Mouse (Mus musculus): Measurements from ENCODE around the gene Csnk2b. TPM values are rescaled to one million over a fixed set of nuclear protein-coding genes. Genes with fewer than 3 reads are reported as not detected.

Gene Csnk2b
- polyA plus RNA-seq, 3 experiments from 2014 or later: 246 to 346 (median 344) TPM

GRCm38 (mm10) chr17:35085208-35085865, 36.5 kb downstream of the Csnk2b start, which contains the start of gene Ly6g6f:
Ly6g6f (minus strand) TSS chr17:35085610.
- no peak for ATAC-seq

- ATAC-seq: no peak
These were observed 37.8 kb downstream of the Csnk2b start for GRCm38 (mm10) chr17:35083929-35084497.

GRCm38 (mm10) chr17:35082841-35083576, 38.8 kb downstream of the Csnk2b start:
- no peak for ATAC-seq

GRCm38 (mm10) chr17:35080710-35081109, 41.1 kb downstream of the Csnk2b start:
- ATAC-seq: no peak

- ATAC-seq: no peak
These were observed 41.6 kb downstream of the Csnk2b start for GRCm38 (mm10) chr17:35080248-35080647.

- ATAC-seq: no peak
These were observed 42.1 kb downstream of the Csnk2b start for GRCm38 (mm10) chr17:35079778-35080177.

- no peak for ATAC-seq
These were observed 44.0 kb downstream of the Csnk2b start, which contains the start of gene Ly6g6d for GRCm38 (mm10) chr17:35077786-35078233. Ly6g6d (minus strand) TSS chr17:35078065.

- ATAC-seq: no peak
These were observed 44.6 kb downstream of the Csnk2b start for GRCm38 (mm10) chr17:35077285-35077684.

- ATAC-seq: no peak
These were observed 45.2 kb downstream of the Csnk2b start, which contains the start of gene Ly6g6e for GRCm38 (mm10) chr17:35076507-35077176. Ly6g6e (plus strand) TSS chr17:35076902.

- ATAC-seq: no peak
These were observed 47.8 kb downstream of the Csnk2b start for GRCm38 (mm10) chr17:35074097-35074496.

- ATAC-seq: no peak
These were observed 50.4 kb downstream of the Csnk2b start for GRCm38 (mm10) chr17:35071454-35071853.

- no peak for ATAC-seq
These were observed 51.2 kb downstream of the Csnk2b start for GRCm38 (mm10) chr17:35070556-35071229.

GRCm38 (mm10) chr17:35068213-35068914, 53.5 kb downstream of the Csnk2b start:
- no peak for ATAC-seq

Other genes with a start within 250 kb of the Csnk2b start
- not detected for gene Zbtb12, start 242.6 kb downstream of the Csnk2b start, polyA plus RNA-seq (2017; shearing (Covaris generic))
- gene Gm20547, start 240.0 kb downstream of the Csnk2b start, polyA plus RNA-seq (2017; shearing (Covaris generic)): under 1 TPM in 1 of 3 experiments, not detected in 2; 0.26 TPM
- 1 to 10 TPM in 1 of 3 experiments, not detected in 2; 1.4 TPM for gene C2, start 223.8 kb downstream of the Csnk2b start, polyA plus RNA-seq (2017; shearing (Covaris generic))
- gene Ehmt2, start 223.6 kb downstream of the Csnk2b start, polyA plus RNA-seq (2017; shearing (Covaris generic)): 10 to 100 TPM; 27.1 to 32.6 (median 29.4) TPM
- not detected for gene Slc44a4, start 207.6 kb downstream of the Csnk2b start, polyA plus RNA-seq (2017; shearing (Covaris generic))
- gene Neu1, start 190.8 kb downstream of the Csnk2b start, polyA plus RNA-seq (2017; shearing (Covaris generic)): 10 to 100 TPM; 12.8 to 28.2 (median 27.6) TPM
- under 1 TPM; 0.53 to 0.85 (median 0.80) TPM for gene Hspa1b, start 162.8 kb downstream of the Csnk2b start, polyA plus RNA-seq (2017; shearing (Covaris generic))
- gene Gm20481, start 152.1 kb downstream of the Csnk2b start, polyA plus RNA-seq (2017; shearing (Covaris generic)): under 1 TPM in 1 of 3 experiments, not detected in 2; 0.94 TPM
- gene Hspa1a, start 149.9 kb downstream of the Csnk2b start, polyA plus RNA-seq (2017; shearing (Covaris generic)): 1 to 10 TPM in 2 of 3 experiments, under 1 TPM in 1; 0.74 to 2.3 (median 1.1) TPM
- gene Hspa1l, start 149.3 kb downstream of the Csnk2b start, polyA plus RNA-seq (2017; shearing (Covaris generic)): not detected
- gene Lsm2, start 140.2 kb downstream of the Csnk2b start, polyA plus RNA-seq (2017; shearing (Covaris generic)): 10 to 100 TPM; 37.7 to 67.4 (median 40.0) TPM
- gene Vars, start 121.1 kb downstream of the Csnk2b start, polyA plus RNA-seq (2017; shearing (Covaris generic)): 10 to 100 TPM; 27.2 to 30.9 (median 30.8) TPM
- gene Vwa7, start 105.5 kb downstream of the Csnk2b start, polyA plus RNA-seq (2017; shearing (Covaris generic)): under 1 TPM in 2 of 3 experiments, not detected in 1; 0.10 to 0.28 TPM
- gene Sapcd1, start 94.0 kb downstream of the Csnk2b start, polyA plus RNA-seq (2017; shearing (Covaris generic)): 1 to 10 TPM in 2 of 3 experiments, under 1 TPM in 1; 0.54 to 2.6 (median 1.4) TPM
- gene Msh5, start 75.3 kb downstream of the Csnk2b start, polyA plus RNA-seq (2017; shearing (Covaris generic)): 1 to 10 TPM; 1.3 to 1.4 (median 1.4) TPM
- gene Clic1, start 72.1 kb downstream of the Csnk2b start, polyA plus RNA-seq (2017; shearing (Covaris generic)): 100 to 1,000 TPM; 487 to 766 (median 514) TPM
- 1 to 10 TPM in 2 of 3 experiments, under 1 TPM in 1; 0.91 to 3.0 (median 1.3) TPM for gene Ddah2, start 63.0 kb downstream of the Csnk2b start, polyA plus RNA-seq (2017; shearing (Covaris generic))
- not detected for gene Ly6g6c, start 56.7 kb downstream of the Csnk2b start, polyA plus RNA-seq (2017; shearing (Covaris generic))
- not detected for gene Mpig6b, start 55.9 kb downstream of the Csnk2b start, polyA plus RNA-seq (2017; shearing (Covaris generic))
- not detected for gene Ly6g6e, start 45.2 kb downstream of the Csnk2b start, polyA plus RNA-seq (2017; shearing (Covaris generic))
- not detected for gene Ly6g6d, start 44.0 kb downstream of the Csnk2b start, polyA plus RNA-seq (2017; shearing (Covaris generic))
- not detected for gene Ly6g6f, start 36.4 kb downstream of the Csnk2b start, polyA plus RNA-seq (2017; shearing (Covaris generic))
- gene Abhd16a, start 32.8 kb downstream of the Csnk2b start, polyA plus RNA-seq (2017; shearing (Covaris generic)): 10 to 100 TPM; 22.3 to 26.3 (median 25.6) TPM
- not detected for gene Ly6g5c, start 13.8 kb downstream of the Csnk2b start, polyA plus RNA-seq (2017; shearing (Covaris generic))
- gene Ly6g5b, start 6.6 kb downstream of the Csnk2b start, polyA plus RNA-seq (2017; shearing (Covaris generic)): 1 to 10 TPM; 1.9 to 8.9 (median 3.9) TPM
- gene Gpank1, start 598 bp downstream of the Csnk2b start, polyA plus RNA-seq (2017; shearing (Covaris generic)): 10 to 100 TPM; 57.1 to 87.4 (median 74.3) TPM
- gene D17H6S53E, start 4.3 kb upstream of the Csnk2b start, polyA plus RNA-seq (2017; shearing (Covaris generic)): 10 to 100 TPM; 20.0 to 27.1 (median 25.1) TPM
- not detected for gene Apom, start 10.0 kb upstream of the Csnk2b start, polyA plus RNA-seq (2017; shearing (Covaris generic))
- 10 to 100 TPM; 25.4 to 33.8 (median 29.1) TPM for gene Bag6, start 13.1 kb upstream of the Csnk2b start, polyA plus RNA-seq (2017; shearing (Covaris generic))
- 100 to 1,000 TPM in 1 of 3 experiments, 10 to 100 TPM in 2; 47.1 to 105 (median 47.2) TPM for gene Prrc2a, start 42.8 kb upstream of the Csnk2b start, polyA plus RNA-seq (2017; shearing (Covaris generic))
- gene Aif1, start 54.0 kb upstream of the Csnk2b start, polyA plus RNA-seq (2017; shearing (Covaris generic)): 1 to 10 TPM in 2 of 3 experiments, under 1 TPM in 1; 0.79 to 5.4 (median 2.1) TPM
- gene Lst1, start 66.4 kb upstream of the Csnk2b start, polyA plus RNA-seq (2017; shearing (Covaris generic)): 10 to 100 TPM in 1 of 3 experiments, 1 to 10 TPM in 2; 6.4 to 11.2 (median 8.8) TPM
- gene Ltb, start 72.4 kb upstream of the Csnk2b start, polyA plus RNA-seq (2017; shearing (Covaris generic)): 100 to 1,000 TPM; 112 to 242 (median 186) TPM
- 10 to 100 TPM; 20.9 to 28.8 (median 24.9) TPM for gene Tnf, start 80.0 kb upstream of the Csnk2b start, polyA plus RNA-seq (2017; shearing (Covaris generic))
- gene Lta, start 83.3 kb upstream of the Csnk2b start, polyA plus RNA-seq (2017; shearing (Covaris generic)): 100 to 1,000 TPM in 1 of 3 experiments, 10 to 100 TPM in 2; 34.4 to 113 (median 95.2) TPM
- gene Gm16181, start 98.8 kb upstream of the Csnk2b start, polyA plus RNA-seq (2017; shearing (Covaris generic)): under 1 TPM in 2 of 3 experiments, not detected in 1; 0.67 to 0.68 TPM
- gene Atp6v1g2, start 111.6 kb upstream of the Csnk2b start, polyA plus RNA-seq (2017; shearing (Covaris generic)): 1 to 10 TPM; 4.6 to 7.2 (median 5.9) TPM
- gene Nfkbil1, start 113.7 kb upstream of the Csnk2b start, polyA plus RNA-seq (2017; shearing (Covaris generic)): 1 to 10 TPM; 1.7 to 3.3 (median 1.9) TPM
- gene Ddx39b, start 119.7 kb upstream of the Csnk2b start, polyA plus RNA-seq (2017; shearing (Covaris generic)): 100 to 1,000 TPM; 194 to 276 (median 261) TPM
- gene H2-D1, start 140.7 kb upstream of the Csnk2b start, polyA plus RNA-seq (2017; shearing (Covaris generic)): 1,000 to 10,000 TPM; 4,089 to 4,363 (median 4,119) TPM
- under 1 TPM in 2 of 3 experiments, not detected in 1; 0.23 to 0.24 TPM for gene H2-Q1, start 198.4 kb upstream of the Csnk2b start, polyA plus RNA-seq (2017; shearing (Covaris generic))
- gene H2-Q2, start 220.2 kb upstream of the Csnk2b start, polyA plus RNA-seq (2017; shearing (Covaris generic)): 10 to 100 TPM in 2 of 3 experiments, 1 to 10 TPM in 1; 4.6 to 25.2 (median 21.9) TPM

Data from inflammation-experienced regulatory T-cells, adult 6 months (primary cell).